Mouse (Mus musculus) embryonic stem cell, embryonic (primary cell): Measurements from ENCODE around the gene Map2k3.

ENCODE experiments used
- CTCF ChIA-PET, 4 experiments: fragments of 300-600 bp in 2 of 4; fragments of 350-600 bp in 2 of 4; sonication (Branson Sonifier 250); formaldehyde crosslinking; loops; one replicate each; lab custom pipeline; 2022; ENCODE audit warnings: inconsistent platforms in 2 of 4; lab: Charles Lee
- POLR2A ChIA-PET, 4 experiments: fragments of 300-600 bp in 2 of 4; fragments of 350-600 bp in 2 of 4; sonication (Branson Sonifier 250); formaldehyde crosslinking; loops; one replicate each; lab custom pipeline; 2022; ENCODE audit warnings: antibody characterized with exemption in 4 of 4, inconsistent platforms in 1 of 4; lab: Charles Lee

The Map2k3 gene

GRCm38 (mm10) chr11:60961176-60961575 lies 29.3 kb downstream of the Map2k3 start:
- CTCF ChIA-PET, result interaction anchor here in 1 of 4 experiments (0.7 kb wide), 1 partner anchor 133 kb away, joined by 3 read pairs; no protein-coding TSS in a partner anchor
- POLR2A ChIA-PET, result interaction anchor here in 2 of 4 experiments (0.6 to 1.0 kb wide), 2 partner anchors 9 to 451 kb away, joined by 4 to 6 read pairs; no protein-coding TSS in a partner anchor

- ChIA-PET CTCF (interaction anchor here in 2 of 4 experiments (0.7 to 1.3 kb wide), 4 partner anchors 13 to 566 kb away, joined by 3 to 6 read pairs (median 4); no protein-coding TSS in a partner anchor), POLR2A (interaction anchor here in 1 of 4 experiments (1.1 kb wide), 1 partner anchor 9 kb away, joined by 3 read pairs; no protein-coding TSS in a partner anchor)
Measured at GRCm38 (mm10) chr11:60962709-60963108, 30.9 kb downstream of the Map2k3 start.

- ChIA-PET POLR2A (interaction anchor here in 3 of 4 experiments (0.5 to 1.2 kb wide), 6 partner anchors 8 to 45 kb away, joined by 3 to 5 read pairs (median 3); partner anchors contain the start of gene Map2k3 (in 1 of the 3)), CTCF (interaction anchor here in 1 of 4 experiments (0.9 to 1.0 kb wide), 2 partner anchors 10 to 11 kb away, joined by 3 read pairs; no protein-coding TSS in a partner anchor)
Measured at GRCm38 (mm10) chr11:60966974-60967373, 35.1 kb downstream of the Map2k3 start.

GRCm38 (mm10) chr11:60975097-60975496 lies 43.3 kb downstream of the Map2k3 start:
- POLR2A ChIA-PET, result interaction anchor here in 3 of 4 experiments (0.7 to 4.3 kb wide), 18 partner anchors 8 to 1628 kb away, joined by 3 to 33 read pairs (median 3); partner anchors contain the start of genes Kcnj12 (in 1 of the 3), Map2k3 (in 1 of the 3), Natd1 (in 1 of the 3) and Tmem11 (in 1 of the 3)
- CTCF ChIA-PET, result interaction anchor here in 3 of 4 experiments (0.7 to 1.3 kb wide), 5 partner anchors 12 to 68 kb away, joined by 3 to 7 read pairs (median 5); no protein-coding TSS in a partner anchor

GRCm38 (mm10) chr11:60976234-60976633 lies 44.4 kb downstream of the Map2k3 start:
- ChIA-PET POLR2A (interaction anchor here in 3 of 4 experiments (0.6 to 4.3 kb wide), 40 partner anchors 10 to 343 kb away, joined by 3 to 33 read pairs (median 4); partner anchors contain the start of genes Kcnj12 (in 3 of the 3), Dhrs7b (in 2 of the 3), Map2k3 (in 2 of the 3) and Shmt1 (in 1 of the 3)), CTCF (interaction anchor here in 3 of 4 experiments (0.6 to 1.5 kb wide), 30 partner anchors 9 to 664 kb away, joined by 3 to 18 read pairs (median 3); partner anchors contain the start of genes Kcnj12 (in 1 of the 3) and Map2k3 (in 1 of the 3))

GRCm38 (mm10) chr11:60976742-60977141 lies 44.9 kb downstream of the Map2k3 start:
- ChIA-PET CTCF (interaction anchor here (0.5 to 1.5 kb wide), 44 partner anchors 9 to 1683 kb away, joined by 3 to 18 read pairs (median 4); partner anchors contain the start of genes Kcnj12 (in 1 of the 4) and Map2k3 (in 1 of the 4)), POLR2A (interaction anchor here in 3 of 4 experiments (0.5 to 4.3 kb wide), 48 partner anchors 10 to 1842 kb away, joined by 3 to 33 read pairs (median 4); partner anchors contain the start of genes Kcnj12 (in 3 of the 3), Dhrs7b (in 2 of the 3), Map2k3 (in 2 of the 3) and Mief2 (in 1 of the 3))

- ChIA-PET POLR2A (interaction anchor here in 3 of 4 experiments (0.5 to 4.3 kb wide), 48 partner anchors 10 to 1842 kb away, joined by 3 to 33 read pairs (median 4); partner anchors contain the start of genes Kcnj12 (in 3 of the 3), Dhrs7b (in 2 of the 3), Map2k3 (in 2 of the 3) and Mief2 (in 1 of the 3)), CTCF (interaction anchor here (0.5 to 1.5 kb wide), 39 partner anchors 8 to 1683 kb away, joined by 3 to 13 read pairs (median 4); partner anchors contain the start of gene Map2k3 (in 1 of the 4))
Measured at GRCm38 (mm10) chr11:60977153-60977552, 45.3 kb downstream of the Map2k3 start.

- ChIA-PET POLR2A (interaction anchor here in 3 of 4 experiments (0.6 to 4.3 kb wide), 11 partner anchors 9 to 136 kb away, joined by 3 to 33 read pairs (median 3); no protein-coding TSS in a partner anchor), CTCF (interaction anchor here in 1 of 4 experiments (0.6 kb wide), 1 partner anchor 286 kb away, joined by 3 read pairs; no protein-coding TSS in a partner anchor)
Measured at GRCm38 (mm10) chr11:60978658-60979057, 46.8 kb downstream of the Map2k3 start.

- CTCF ChIA-PET, result interaction anchor here in 1 of 4 experiments (0.7 kb wide), 1 partner anchor 240 kb away, joined by 5 read pairs; no protein-coding TSS in a partner anchor
- POLR2A ChIA-PET, result interaction anchor here in 2 of 4 experiments (0.5 to 2.3 kb wide), 7 partner anchors 25 to 227 kb away, joined by 3 to 7 read pairs (median 4); no protein-coding TSS in a partner anchor
Measured at GRCm38 (mm10) chr11:60979788-60980187, 48.0 kb downstream of the Map2k3 start.

- ChIA-PET POLR2A (interaction anchor here in 3 of 4 experiments (0.6 to 2.2 kb wide), 5 partner anchors 19 to 242 kb away, joined by 3 to 7 read pairs (median 3); no protein-coding TSS in a partner anchor), CTCF (interaction anchor here in 2 of 4 experiments (0.6 to 1.3 kb wide), 2 partner anchors 12 to 18 kb away, joined by 3 to 5 read pairs; no protein-coding TSS in a partner anchor)
Measured at GRCm38 (mm10) chr11:60981693-60982486, 50.1 kb downstream of the Map2k3 start.

GRCm38 (mm10) chr11:60984912-60985558 lies 53.2 kb downstream of the Map2k3 start:
- CTCF ChIA-PET, result interaction anchor here in 1 of 4 experiments (0.5 to 2.2 kb wide), 3 partner anchors 8 to 730 kb away, joined by 3 to 13 read pairs (median 4); no protein-coding TSS in a partner anchor
- POLR2A ChIA-PET, result interaction anchor here in 2 of 4 experiments (0.9 to 2.3 kb wide), 5 partner anchors 9 to 207 kb away, joined by 3 to 13 read pairs (median 4); partner anchors contain the start of gene Smcr8 (in 1 of the 2)

GRCm38 (mm10) chr11:60990428-60990827 lies 58.6 kb downstream of the Map2k3 start:
- POLR2A ChIA-PET, result interaction anchor here in 2 of 4 experiments (0.7 to 1.7 kb wide), 2 partner anchors 15 to 49 kb away, joined by 4 read pairs; no protein-coding TSS in a partner anchor

More at GRCm38 (mm10) chr11:60990428-60990827, 58.6 kb downstream of the Map2k3 start:
- CTCF ChIA-PET, result no interaction called here
